Mouse (Mus musculus) stomach, postnatal 0 days (tissue): ENCODE results near the gene Aldh1b1.

ENCODE experiments used
- CTCF ChIP-seq: IDR thresholded peaks from 2 replicates; pipeline ENCODE4 v1.5.1; 2016; ENCODE audit warnings: antibody characterized with exemption, low read depth, mild to moderate bottlenecking, moderate library complexity
- EP300 ChIP-seq: optimal IDR thresholded peaks from 2 replicates; pipeline ENCODE3; 2016; ENCODE audit warnings: antibody characterized with exemption

GRCm38 (mm10) chr4:45848109-45848824 is 49.4 kb downstream of the Aldh1b1 start, which contains the start of gene Stra6l:
- TF ChIP-seq CTCF = no peak
- no peak for TF ChIP-seq EP300
